Mouse (Mus musculus): ENCODE results near the gene Hsd3b7. TPM values are rescaled to one million over a fixed set of nuclear protein-coding genes. Genes with fewer than 3 reads are reported as not detected.

The Hsd3b7 gene
- total and polyA plus RNA-seq, 2 experiments from 2014 or later = 8.4 TPM

DNA sequence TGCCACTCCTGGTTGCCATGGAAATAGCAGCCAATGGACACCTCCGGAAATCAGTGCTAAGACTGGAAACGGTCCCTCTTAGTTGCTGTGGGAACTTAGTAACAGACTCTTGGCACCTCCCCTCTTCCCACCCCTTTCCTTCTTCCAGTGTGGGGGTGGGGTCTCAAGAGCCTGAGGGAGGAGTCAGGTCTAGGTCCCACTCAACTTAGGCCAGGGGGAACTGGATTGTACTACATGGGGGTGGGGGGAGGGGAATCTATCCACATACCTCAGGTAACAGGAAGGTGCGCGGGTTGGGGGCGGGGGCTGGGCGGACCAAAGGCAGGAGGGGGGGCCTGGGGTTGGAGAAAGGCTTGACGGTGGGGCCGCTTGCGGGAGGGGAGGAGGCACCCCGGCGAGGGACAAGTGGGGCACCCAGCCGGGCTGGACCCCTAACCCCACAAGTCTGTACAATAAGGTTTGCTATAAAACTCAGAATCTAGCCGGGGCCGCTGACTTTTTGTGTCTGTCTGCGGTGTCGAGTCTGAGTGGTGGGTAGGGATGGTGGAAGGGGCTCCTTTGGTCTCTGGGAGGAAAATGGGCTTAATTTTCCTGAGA is 31.3 kb upstream of the Hsd3b7 start:
- Histone ChIP-seq H3K9ac (peak overlapping the region; percentile 62), H3K27me3 (ENCODE audit: insufficient read depth, low read length) (no peaks in the 10 kb centered on the region), H3K27ac (ENCODE audit: low read depth, low read length) (peak overlapping the region; percentile 85), H3K36me3 (ENCODE audit: insufficient read depth) (peaks cover 41% of the 10 kb centered on the region), H3K9me3 (ENCODE audit: low read length) (no peaks in the 10 kb centered on the region), H3K4me2 (ENCODE audit: low read depth) (peak overlapping the region; percentile 69), H3K4me3 (ENCODE audit: low read depth, low read length) (peak overlapping the region; percentile 47), H3K4me1 (ENCODE audit: insufficient read depth) (peaks cover 7% of the 10 kb centered on the region)
- ATAC-seq = peak; percentile 95
- DNase-seq = peak; percentile 96
- TF ChIP-seq CTCF (IDR thresholded peaks at IDR 0.05; ENCODE audit: low read depth) = no peak
- WGBS = 2% methylated on average over 15 of the region's 16 CpGs

DNA sequence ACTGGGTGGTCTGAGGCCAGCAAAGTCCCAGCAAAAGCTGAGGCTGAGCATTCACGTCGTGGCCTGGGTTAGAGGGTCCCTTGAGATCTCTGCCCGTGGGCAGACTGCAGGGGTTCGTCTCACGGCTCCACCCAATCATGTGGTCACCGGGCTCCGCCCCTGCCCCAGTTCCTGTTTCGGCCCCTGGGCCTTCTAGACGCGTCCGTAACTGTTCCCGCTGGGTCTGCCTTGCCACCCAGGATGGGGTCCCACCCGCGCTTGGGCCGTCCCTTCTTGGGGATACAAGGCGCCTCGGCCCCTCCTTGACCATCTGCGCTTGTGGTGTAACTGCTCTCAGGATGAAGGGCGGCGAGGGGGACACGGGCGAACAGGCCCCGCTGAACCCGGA is 30.8 kb upstream of the Hsd3b7 start, which contains the start of gene Orai3:
Gene Orai3 (plus strand): TSS at position 165 of the 388 bp plus-strand sequence.
- Histone ChIP-seq H3K4me1 (ENCODE audit: insufficient read depth) (peaks cover 7% of the 10 kb centered on the region), H3K9ac (peak within 1 kb of the TSS; percentile 62), H3K27me3 (ENCODE audit: insufficient read depth, low read length) (no peaks in the 10 kb centered on the region), H3K27ac (ENCODE audit: low read depth, low read length) (peak within 1 kb of the TSS; percentile 85), H3K9me3 (ENCODE audit: low read length) (no peaks in the 10 kb centered on the region), H3K4me2 (ENCODE audit: low read depth) (peak within 1 kb of the TSS; percentile 69), H3K4me3 (ENCODE audit: low read depth, low read length) (peak within 1 kb of the TSS; percentile 47), H3K36me3 (ENCODE audit: insufficient read depth) (peaks cover 35% of the 10 kb centered on the region)
- DNase-seq (peak; percentile 77), ATAC-seq (peak; percentile 62)
- 3% methylated on average over 24 of the region's 24 CpGs for WGBS
- TF ChIP-seq CTCF (IDR thresholded peaks at IDR 0.05; ENCODE audit: low read depth) = no peak

DNA sequence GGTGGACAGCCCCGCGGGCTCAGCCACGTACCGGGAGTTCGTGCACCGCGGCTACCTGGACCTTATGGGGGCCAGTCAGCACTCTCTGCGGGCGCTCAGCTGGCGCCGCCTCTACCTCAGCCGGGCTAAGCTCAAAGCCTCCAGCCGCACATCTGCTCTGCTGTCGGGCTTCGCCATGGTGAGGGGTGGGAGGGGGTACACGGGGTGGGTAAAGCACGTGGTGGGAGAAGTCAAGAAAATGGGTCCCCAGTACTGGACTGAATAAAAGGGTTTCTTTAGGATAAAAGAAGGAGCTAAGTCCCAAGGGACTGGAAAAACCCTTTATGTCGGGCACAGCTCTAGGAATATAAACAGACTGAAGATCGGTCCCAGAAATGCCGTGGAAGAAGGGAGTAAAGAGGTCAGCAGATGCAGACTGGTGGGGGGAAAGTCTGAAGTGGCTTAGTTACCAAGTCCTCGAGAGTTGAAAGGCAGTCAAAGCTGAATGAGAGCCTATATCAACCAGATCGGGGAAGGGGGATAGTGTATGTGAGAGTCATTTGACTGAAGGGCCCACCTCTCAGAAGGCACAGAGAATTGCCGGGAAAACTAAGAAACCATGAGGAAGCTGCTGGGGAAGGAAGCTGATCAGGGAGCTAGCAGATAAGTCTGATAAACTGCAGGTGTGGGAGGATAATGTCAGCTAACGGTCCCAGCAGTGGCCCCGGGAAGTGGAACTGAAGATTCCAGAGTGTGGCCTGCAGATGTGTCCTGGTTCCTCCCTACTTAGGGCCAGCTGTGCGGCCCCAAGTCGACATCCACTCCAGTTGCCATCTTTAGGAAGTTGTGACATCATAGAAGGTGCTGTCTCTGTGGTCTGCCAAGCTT is 30.1 kb upstream of the Hsd3b7 start:
- H3K9me3 ChIP-seq (ENCODE audit: low read length) = no peaks in the 10 kb centered on the region
- H3K27me3 ChIP-seq (ENCODE audit: insufficient read depth, low read length) = no peaks in the 10 kb centered on the region
- 0 out of 2 replicates have a peak, but pooled peaks have one; percentile 6 for ATAC-seq
- peak overlapping the region; percentile 85 for H3K27ac ChIP-seq (ENCODE audit: low read depth, low read length)
- WGBS = 8% methylated on average over 27 of the region's 27 CpGs
- H3K4me1 ChIP-seq (ENCODE audit: insufficient read depth) = peaks cover 7% of the 10 kb centered on the region
- H3K4me2 ChIP-seq (ENCODE audit: low read depth) = peak overlapping the region; percentile 69
- peak; percentile 35 for DNase-seq
- peak overlapping the region; percentile 47 for H3K4me3 ChIP-seq (ENCODE audit: low read depth, low read length)
- H3K36me3 ChIP-seq (ENCODE audit: insufficient read depth) = peaks cover 29% of the 10 kb centered on the region
- no peak for TF ChIP-seq CTCF (IDR thresholded peaks at IDR 0.05; ENCODE audit: low read depth)
- H3K9ac ChIP-seq = peak overlapping the region; percentile 62

DNA sequence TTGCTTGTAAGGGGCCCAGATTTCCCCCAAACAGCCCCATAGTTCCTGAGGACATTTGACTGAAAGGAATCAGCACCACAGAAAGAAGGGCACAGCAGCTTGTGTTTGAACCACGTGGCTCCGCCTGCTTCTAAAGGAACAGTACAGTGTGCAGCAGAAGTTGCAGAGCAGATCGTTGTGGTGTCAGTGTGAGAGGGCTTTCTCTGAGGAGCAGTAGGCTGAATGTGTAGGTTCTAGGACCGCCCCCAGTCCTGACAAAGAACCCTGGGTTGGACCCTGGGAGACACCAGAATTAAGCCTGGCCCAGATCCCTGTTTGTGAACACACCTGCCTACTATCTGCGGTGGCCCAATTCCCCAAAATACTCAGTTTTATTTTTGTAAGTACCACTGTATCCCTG is 29.1 kb upstream of the Hsd3b7 start:
- Histone ChIP-seq H3K4me1 (ENCODE audit: insufficient read depth) (peaks cover 7% of the 10 kb centered on the region), H3K9ac (no peak overlapping the region), H3K27me3 (ENCODE audit: insufficient read depth, low read length) (no peaks in the 10 kb centered on the region), H3K4me3 (ENCODE audit: low read depth, low read length) (no peak overlapping the region), H3K27ac (ENCODE audit: low read depth, low read length) (no peak overlapping the region), H3K9me3 (ENCODE audit: low read length) (no peaks in the 10 kb centered on the region), H3K36me3 (ENCODE audit: insufficient read depth) (peaks cover 19% of the 10 kb centered on the region), H3K4me2 (ENCODE audit: low read depth) (no peak overlapping the region)
- WGBS = 64% methylated on average over 5 of the region's 5 CpGs
- DNase-seq (peak; percentile 18), ATAC-seq (no peak)
- no peak for TF ChIP-seq CTCF (IDR thresholded peaks at IDR 0.05; ENCODE audit: low read depth)

DNA sequence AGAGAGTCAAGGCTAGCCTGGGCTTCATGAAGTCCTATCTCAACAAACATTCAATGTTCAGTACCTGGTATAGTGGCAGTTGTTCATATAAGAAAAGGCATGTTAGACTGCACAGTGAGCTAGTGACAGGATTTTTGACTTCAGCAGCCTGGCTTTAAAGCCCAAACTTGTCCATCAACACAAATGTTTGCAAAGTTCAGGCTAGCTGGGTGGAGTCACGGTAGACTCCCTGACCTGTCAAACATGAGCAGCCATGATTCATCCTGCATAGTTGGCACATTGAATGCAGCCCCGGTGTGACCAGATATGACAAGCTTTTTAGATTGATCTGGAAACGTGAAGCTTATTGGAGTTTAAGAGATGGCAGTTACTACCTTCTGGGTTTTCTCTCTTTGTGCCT is 28.3 kb upstream of the Hsd3b7 start:
- H3K9ac ChIP-seq = no peak overlapping the region
- H3K4me3 ChIP-seq (ENCODE audit: low read depth, low read length) = no peak overlapping the region
- ATAC-seq = no peak
- H3K4me1 ChIP-seq (ENCODE audit: insufficient read depth) = peaks cover 7% of the 10 kb centered on the region
- H3K4me2 ChIP-seq (ENCODE audit: low read depth) = no peak overlapping the region
- no peak for DNase-seq
- no peak overlapping the region for H3K27ac ChIP-seq (ENCODE audit: low read depth, low read length)
- peaks cover 13% of the 10 kb centered on the region for H3K36me3 ChIP-seq (ENCODE audit: insufficient read depth)
- whole genome bisulfite sequencing = 87% methylated on average over 3 of the region's 3 CpGs
- TF ChIP-seq CTCF (IDR thresholded peaks at IDR 0.05; ENCODE audit: low read depth) = no peak
- H3K9me3 ChIP-seq (ENCODE audit: low read length) = no peaks in the 10 kb centered on the region
- no peaks in the 10 kb centered on the region for H3K27me3 ChIP-seq (ENCODE audit: insufficient read depth, low read length)

DNA sequence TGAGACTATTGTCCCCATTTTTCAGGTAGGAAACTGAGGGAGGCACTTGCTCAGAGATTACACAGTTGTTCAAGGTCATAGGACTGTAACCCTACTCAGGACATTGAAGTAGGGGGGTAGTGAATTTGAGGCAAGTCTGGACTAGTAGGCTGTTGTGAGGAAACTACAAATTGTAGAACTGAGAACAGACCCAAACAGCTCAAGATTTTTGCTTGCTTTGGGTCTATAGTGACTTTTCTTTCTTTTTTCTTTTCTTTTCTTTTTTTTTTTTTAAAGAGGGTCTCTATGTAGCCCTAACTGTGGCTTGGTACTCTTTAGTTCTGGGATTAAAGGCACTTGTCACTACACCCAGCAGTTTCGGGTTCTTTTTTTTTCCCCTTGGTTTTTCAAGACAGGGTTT is 27.8 kb upstream of the Hsd3b7 start:
- no peaks in the 10 kb centered on the region for H3K27me3 ChIP-seq (ENCODE audit: insufficient read depth, low read length)
- DNase-seq (no peak), ATAC-seq (no peak)
- no peaks in the 10 kb centered on the region for H3K9me3 ChIP-seq (ENCODE audit: low read length)
- H3K4me3 ChIP-seq (ENCODE audit: low read depth, low read length) = no peak overlapping the region
- H3K4me2 ChIP-seq (ENCODE audit: low read depth) = no peak overlapping the region
- H3K4me1 ChIP-seq (ENCODE audit: insufficient read depth) = peaks cover 7% of the 10 kb centered on the region
- no peak for TF ChIP-seq CTCF (IDR thresholded peaks at IDR 0.05; ENCODE audit: low read depth)
- WGBS = 87% methylated on average over 1 of the region's 1 CpGs
- H3K36me3 ChIP-seq (ENCODE audit: insufficient read depth) = peaks cover 8% of the 10 kb centered on the region
- H3K27ac ChIP-seq (ENCODE audit: low read depth, low read length) = no peak overlapping the region
- H3K9ac ChIP-seq = no peak overlapping the region

Data from forebrain, postnatal 0 days (tissue).